Mouse (Mus musculus): ENCODE results near the gene Srrm3.

The Srrm3 gene

GRCm38 (mm10) chr5:135899833-135900232, 93.1 kb downstream of the Srrm3 start:
- in situ Hi-C loops (cut with MboI; ENCODE audit: unreplicated experiment in 2 of 2), result loop anchor here (5.0 to 25.0 kb wide), 10 partner anchors 37 to 862 kb away; partner anchors contain the start of genes Prkrip1 (in 1 of the 2) and Ssc4d (in 1 of the 2)

GRCm38 (mm10) chr5:135900701-135901100, 94.0 kb downstream of the Srrm3 start:
- in situ Hi-C loops (cut with MboI; ENCODE audit: unreplicated experiment in 2 of 2), result loop anchor here (5.0 kb wide), 6 partner anchors 37 to 297 kb away; partner anchors contain the start of gene Prkrip1 (in 1 of the 2)

GRCm38 (mm10) chr5:135901354-135902095, 94.8 kb downstream of the Srrm3 start:
- in situ Hi-C loops (cut with MboI; ENCODE audit: unreplicated experiment in 2 of 2), result loop anchor here (5.0 kb wide), 6 partner anchors 36 to 296 kb away; partner anchors contain the start of gene Prkrip1 (in 1 of the 2)

GRCm38 (mm10) chr5:135903058-135903457, 96.4 kb downstream of the Srrm3 start:
- in situ Hi-C loops (cut with MboI; ENCODE audit: unreplicated experiment in 2 of 2), result loop anchor here (5.0 kb wide), 6 partner anchors 34 to 294 kb away; partner anchors contain the start of gene Prkrip1 (in 1 of the 2)

GRCm38 (mm10) chr5:135903551-135904151, 97.0 kb downstream of the Srrm3 start:
- in situ Hi-C loops (cut with MboI; ENCODE audit: unreplicated experiment in 2 of 2), result loop anchor here (5.0 kb wide), 6 partner anchors 34 to 294 kb away; partner anchors contain the start of gene Prkrip1 (in 1 of the 2)

DNA sequence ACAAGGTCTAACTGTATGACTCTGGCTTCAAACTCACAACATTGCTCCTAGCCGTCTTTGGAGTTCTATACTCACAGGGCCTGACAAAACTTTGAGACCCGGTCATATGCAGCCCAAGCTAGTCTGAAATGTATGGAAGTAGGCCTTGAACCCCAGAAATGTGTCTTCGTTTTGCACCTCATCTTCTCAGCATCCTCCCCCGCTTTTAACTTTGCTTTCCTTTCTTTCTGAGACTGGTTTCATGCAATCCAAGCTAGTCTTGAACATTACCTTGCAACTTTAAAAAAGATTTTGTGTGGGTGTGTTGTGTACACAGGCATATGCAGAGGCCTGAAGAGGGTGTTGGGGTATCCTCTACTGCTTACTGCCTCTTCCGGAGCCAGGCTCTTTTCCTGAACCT, 97.6 kb downstream of the Srrm3 start:
- in situ Hi-C loops (cut with MboI; ENCODE audit: unreplicated experiment in 2 of 2), result loop anchor here (5.0 kb wide), 6 partner anchors 33 to 293 kb away; partner anchors contain the start of gene Prkrip1 (in 1 of the 2)

GRCm38 (mm10) chr5:135905320-135906225, 98.9 kb downstream of the Srrm3 start:
- in situ Hi-C loops (cut with MboI; ENCODE audit: unreplicated experiment in 2 of 2), result no loop called here

DNA sequence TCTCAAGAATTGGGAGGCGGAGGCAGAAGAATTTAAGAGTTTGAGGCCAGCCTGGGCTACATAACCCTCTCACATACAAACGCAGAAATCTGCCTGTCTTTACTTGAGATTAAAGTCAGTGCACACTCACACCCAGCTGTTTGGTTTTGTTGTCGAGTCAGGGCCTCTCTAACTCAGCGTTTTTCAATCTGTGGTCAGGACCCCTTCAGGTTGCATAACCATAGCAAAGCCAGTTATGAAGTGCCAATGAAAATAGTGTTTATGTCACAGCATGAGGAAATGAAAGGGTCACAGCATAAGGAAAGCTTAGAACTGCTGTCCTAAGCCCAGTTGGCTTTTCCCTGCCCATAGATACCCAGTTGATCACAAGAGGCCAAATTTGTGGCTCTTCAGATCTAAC, 100.2 kb downstream of the Srrm3 start:
- in situ Hi-C loops (cut with MboI; ENCODE audit: unreplicated experiment in 2 of 2), result no loop called here

- in situ Hi-C loops (cut with MboI; ENCODE audit: unreplicated experiment in 2 of 2), result no loop called here
Measured at GRCm38 (mm10) chr5:135907256-135907655, 100.6 kb downstream of the Srrm3 start.

DNA sequence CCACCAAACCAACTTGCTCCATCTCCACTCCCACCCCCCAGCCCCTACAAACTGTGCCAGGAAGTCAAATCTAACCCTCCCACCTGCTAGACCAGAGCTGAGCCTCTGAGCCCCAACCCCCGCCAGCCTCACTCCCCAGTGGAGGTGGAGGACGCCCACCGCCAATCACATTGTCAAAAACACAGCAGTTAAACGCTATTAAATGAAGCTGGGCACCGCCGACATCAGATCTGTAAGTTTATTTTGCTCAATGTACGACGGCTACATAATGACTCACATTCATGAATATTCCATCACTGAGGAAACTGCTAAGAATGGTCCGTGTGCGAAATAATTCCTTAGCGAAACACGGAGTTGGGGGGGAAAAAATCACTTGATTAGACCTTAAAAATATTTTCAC, 101.5 kb downstream of the Srrm3 start:
- in situ Hi-C loops (cut with MboI; ENCODE audit: unreplicated experiment in 2 of 2), result no loop called here

DNA sequence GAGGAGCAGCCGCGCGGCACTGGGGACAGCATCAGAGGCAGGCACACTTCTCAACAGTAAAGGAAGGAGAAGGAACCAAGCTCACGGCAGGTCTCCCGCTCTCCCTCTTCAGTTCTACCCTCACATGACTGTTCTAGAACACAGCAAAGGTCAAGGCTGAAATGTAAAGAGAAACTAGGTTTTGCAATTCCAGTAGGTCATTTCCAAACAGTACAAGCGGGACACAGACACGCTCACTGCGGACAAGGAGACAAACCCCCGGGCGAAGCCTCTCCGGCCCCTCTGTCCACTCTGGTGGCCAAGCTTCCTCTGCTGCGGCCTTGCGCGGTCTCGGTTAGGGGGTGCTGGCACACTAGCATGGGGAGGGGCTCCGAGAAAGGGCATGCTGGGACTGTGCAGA, 102.3 kb downstream of the Srrm3 start:
- in situ Hi-C loops (cut with MboI; ENCODE audit: unreplicated experiment in 2 of 2), result no loop called here

DNA sequence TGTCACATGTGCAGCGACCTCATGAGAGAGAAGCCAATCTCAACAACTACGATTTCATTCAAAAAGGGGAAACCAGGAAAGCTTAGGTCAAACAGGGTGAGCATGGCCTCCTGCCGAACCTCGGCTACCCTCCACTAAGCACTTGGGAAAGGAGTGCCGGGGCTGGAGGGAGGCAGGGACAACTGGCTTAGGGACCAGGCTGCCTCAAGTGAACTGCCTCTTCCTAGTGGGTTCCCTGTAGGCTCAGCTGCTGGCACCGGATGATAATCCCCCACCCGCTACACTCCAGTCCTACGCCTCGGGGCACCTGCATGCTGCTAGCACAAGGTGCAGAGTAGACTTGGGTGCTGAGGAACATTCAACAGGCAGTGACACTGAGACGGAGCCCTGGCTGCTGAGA, 103.0 kb downstream of the Srrm3 start:
- in situ Hi-C loops (cut with MboI; ENCODE audit: unreplicated experiment in 2 of 2), result no loop called here

- in situ Hi-C loops (cut with MboI; ENCODE audit: unreplicated experiment in 2 of 2), result no loop called here
Measured at GRCm38 (mm10) chr5:135910813-135911212, 104.1 kb downstream of the Srrm3 start.

- in situ Hi-C loops (cut with MboI; ENCODE audit: unreplicated experiment in 2 of 2), result no loop called here
Measured at GRCm38 (mm10) chr5:135911633-135912220, 105.0 kb downstream of the Srrm3 start.

- in situ Hi-C loops (cut with MboI; ENCODE audit: unreplicated experiment in 2 of 2), result no loop called here
Measured at GRCm38 (mm10) chr5:135913201-135913600, 106.5 kb downstream of the Srrm3 start.

DNA sequence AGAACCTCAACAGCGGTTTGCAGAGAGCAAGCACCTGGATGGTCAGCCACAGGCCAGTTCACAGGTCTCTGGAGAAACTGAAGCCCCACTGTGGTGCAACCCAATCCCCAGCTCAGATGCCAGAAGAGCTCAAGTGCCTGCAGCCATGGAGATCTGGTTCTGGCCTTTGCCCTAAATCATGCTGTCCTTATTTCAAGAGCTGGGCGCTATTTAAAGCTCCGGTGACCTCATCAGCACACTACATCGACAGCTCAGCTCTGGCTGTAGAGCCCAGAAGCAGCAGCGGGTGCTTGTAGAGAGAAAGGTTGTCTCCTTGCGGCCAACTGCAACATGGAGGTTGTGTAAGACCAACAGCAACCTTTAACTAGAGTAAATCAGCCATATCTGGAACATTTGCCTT, 107.5 kb downstream of the Srrm3 start:
- in situ Hi-C loops (cut with MboI; ENCODE audit: unreplicated experiment in 2 of 2), result no loop called here

DNA sequence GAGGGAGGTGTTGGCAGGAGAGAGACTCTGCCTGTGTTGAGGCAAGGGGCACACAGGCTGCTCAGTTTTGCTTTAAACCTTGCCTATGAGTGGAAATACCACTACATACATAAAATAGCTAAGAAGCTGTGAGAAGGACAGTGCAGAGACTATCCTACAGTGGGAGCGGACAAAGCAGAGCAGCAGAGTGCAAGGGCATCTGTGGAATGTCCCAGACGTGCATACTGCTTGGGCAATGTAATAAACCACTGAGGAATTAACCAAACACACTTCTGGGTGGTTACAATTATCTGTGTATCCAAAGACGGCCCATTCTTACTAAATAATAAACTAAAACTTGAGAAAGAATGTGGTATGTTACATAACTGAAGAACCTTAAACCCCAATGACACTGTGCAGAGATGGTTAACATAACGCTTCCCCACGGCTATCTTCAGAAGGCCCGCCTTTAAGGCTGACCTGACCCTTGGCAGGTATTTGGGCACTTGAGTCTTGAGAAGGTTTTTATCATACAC, 109.4 kb downstream of the Srrm3 start:
- in situ Hi-C loops (cut with MboI; ENCODE audit: unreplicated experiment in 2 of 2), result no loop called here

GRCm38 (mm10) chr5:135916601-135917000, 109.9 kb downstream of the Srrm3 start:
- in situ Hi-C loops (cut with MboI; ENCODE audit: unreplicated experiment in 2 of 2), result no loop called here

GRCm38 (mm10) chr5:135917327-135918058, 110.8 kb downstream of the Srrm3 start:
- in situ Hi-C loops (cut with MboI; ENCODE audit: unreplicated experiment in 2 of 2), result no loop called here

Measured in v-Abl transformed pro-B cells (cell line).